Mouse (Mus musculus) large intestine, adult 2 months (tissue): Measurements from ENCODE around the gene Gm21188. TPM values are rescaled to one million over a fixed set of nuclear protein-coding genes. Genes with fewer than 3 reads are reported as not detected.
"Not testable (repeated sequence)": the region's sequence is repeated elsewhere in the genome, so short reads cannot be mapped to it uniquely, and the experiment has no call there.

Experiments
- DNase-seq: peaks from one replicate; pipeline ENCODE4 v3.0.0-alpha.2; 2012; ENCODE audit warnings: low read depth, low spot score
- WGBS: fragments of 180-500 bp; shearing (Covaris S2); methylation state at CpG from one replicate; pipeline ENCODE4 v1.1.7; 2018; 5-methylcytosine and 5-hydroxymethylcytosine counted together
- polyA plus RNA-seq: library from polyadenylated mRNA; depleted of rRNA; stranded (reverse); fragments of >200 nt; gene quantifications from 2 replicates; pipeline ENCODE4 v1.2.3, GENCODE M21; 2012; rRNA removed

The Gm21188 gene
- polyA plus RNA-seq, result 0.21 and 0.27 TPM in 2 replicates

DNA sequence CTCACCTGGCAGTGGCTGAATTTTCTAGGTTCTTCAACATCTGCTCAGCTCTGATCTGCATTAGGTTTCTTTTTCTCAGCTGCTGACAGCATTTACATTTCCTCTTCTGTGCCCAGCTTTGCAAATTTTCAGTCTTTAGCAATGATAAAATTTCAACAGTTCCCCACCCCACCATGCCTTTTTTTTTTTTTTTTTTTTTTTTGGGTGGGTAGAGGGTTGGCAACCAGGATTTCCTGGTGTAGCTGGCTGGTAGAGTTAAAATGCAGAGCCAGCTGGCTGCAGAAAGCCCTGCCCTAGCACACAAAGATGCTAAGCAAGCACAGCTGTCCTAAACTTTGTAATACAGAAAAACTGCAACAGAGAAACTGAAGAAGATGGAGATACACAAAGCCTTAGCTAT, at the start of gene Gm21188:
TSS of gene Gm21188 (minus strand) at position 110 of the 400 bp plus-strand sequence.
- not testable (repeated sequence) for DNase-seq

DNA sequence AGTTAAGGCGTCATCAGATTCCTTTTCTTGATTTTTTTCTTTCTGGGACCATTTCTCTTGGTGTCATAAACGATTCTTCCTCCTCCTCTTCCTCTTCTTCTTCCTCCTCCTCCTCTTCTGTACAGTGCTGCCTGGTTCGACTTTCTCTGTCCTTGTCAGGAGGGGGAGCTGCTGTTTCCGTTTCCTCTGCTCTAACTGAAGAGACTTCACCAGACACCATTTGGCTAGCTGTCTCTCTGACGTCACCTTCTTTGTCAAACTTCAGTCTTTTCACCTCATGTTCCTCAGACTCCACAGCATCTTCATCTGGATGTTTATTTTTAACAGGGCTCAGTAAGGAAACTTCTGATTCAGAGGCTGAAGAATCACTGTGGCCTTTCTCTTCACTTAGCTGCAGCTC, 47.3 kb upstream of the Gm21188 start:
- WGBS, result no CpG with 5 or more reads among the region's 5 CpGs
- not testable (repeated sequence) for DNase-seq

DNA sequence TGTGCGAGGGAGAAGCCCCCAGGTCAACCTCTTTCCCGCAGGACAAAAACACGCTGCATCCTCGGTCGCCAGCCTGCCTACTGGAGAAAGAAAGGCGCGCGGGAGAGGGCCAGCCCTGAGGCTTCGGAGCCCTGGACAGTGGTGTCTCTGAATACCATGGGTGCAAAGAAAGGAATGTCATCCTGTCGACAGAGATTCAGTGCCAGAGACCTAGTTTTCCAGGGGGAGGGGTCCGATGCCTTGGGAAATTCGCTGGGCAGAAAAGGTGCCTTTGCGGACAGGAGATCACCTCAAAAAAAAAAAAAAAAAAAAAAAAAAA, 44.9 kb upstream of the Gm21188 start:
- 6% methylated on average over 7 of the region's 13 CpGs for WGBS
- not testable (repeated sequence) for DNase-seq

DNA sequence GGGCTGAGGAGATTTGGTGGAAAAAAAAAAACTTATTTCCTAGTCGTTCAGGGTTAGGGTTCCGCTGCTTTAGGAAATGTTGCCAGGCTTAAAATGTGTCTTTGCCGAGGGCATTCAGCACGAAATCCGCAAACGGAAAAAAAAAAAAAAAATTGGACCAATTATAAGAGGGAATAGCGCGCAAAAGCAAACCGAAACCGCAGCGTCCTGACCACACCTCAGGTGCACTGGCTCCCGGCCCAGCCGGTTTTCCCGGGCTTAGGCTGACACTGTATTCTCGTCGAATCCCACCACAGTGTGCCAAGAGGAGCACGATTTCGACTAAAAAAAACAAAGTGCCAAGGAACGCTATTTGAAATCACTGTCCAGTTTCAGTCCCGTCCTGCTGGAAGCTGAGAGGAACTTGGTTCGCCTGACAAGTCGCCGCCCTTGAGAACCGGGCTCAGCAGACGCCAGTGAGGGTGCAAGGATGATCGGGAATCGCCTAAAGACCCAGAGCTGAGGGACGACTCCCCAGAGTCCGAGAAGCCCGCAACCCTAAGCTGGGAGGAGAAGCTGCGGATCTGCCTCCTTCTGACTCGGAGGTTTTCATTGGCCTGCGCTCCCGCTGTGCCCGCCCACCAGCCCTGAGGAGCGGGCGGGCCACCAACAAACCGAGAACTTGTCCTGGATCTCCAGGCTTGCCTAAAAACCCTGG, 44.4 kb upstream of the Gm21188 start:
- not testable (repeated sequence) for DNase-seq
- under 1% methylated on average over 26 of the region's 38 CpGs for WGBS

DNA sequence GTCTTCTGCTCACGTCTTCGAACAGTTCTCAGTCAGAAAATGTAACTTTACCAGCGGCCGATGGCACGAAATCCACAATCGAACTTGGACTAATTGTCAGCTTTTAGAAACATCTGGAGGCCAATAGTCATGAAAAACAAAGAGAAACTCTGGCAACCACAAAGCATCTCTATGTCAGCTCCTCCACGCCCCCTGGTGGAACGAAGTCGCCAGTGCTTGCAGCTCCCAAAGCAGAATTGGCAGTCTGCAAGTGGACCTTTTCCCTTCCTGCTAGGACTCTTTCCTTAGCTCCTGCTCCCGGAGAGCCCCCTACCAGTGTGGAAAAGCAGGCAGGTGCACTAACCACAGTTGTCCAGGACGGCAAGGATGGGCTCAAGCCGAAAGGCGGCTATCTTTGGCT, 41.0 kb upstream of the Gm21188 start:
- no CpG with 5 or more reads among the region's 13 CpGs for WGBS
- DNase-seq, result not testable (repeated sequence)

DNA sequence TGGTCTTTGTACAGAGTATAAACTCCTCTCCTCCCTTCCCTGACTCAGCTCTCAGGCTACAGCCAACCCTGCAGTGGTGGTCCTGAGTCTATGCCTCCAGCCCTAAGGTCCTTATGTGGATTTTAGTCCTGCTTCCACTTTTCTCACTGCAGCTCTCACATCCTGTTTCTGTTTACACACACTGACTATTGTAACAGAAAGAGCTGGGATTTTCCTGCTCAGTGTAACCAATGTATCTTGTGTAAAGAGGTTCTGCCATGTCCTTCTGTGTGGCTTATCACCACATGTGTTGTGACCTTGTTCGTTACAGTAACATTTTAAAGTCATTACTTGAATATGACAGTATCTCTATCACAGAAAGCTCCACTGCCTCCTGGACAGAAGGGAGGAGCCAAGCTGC, 27.6 kb upstream of the Gm21188 start:
- not testable (repeated sequence) for DNase-seq
- no CpG with 5 or more reads among the region's 1 CpGs for WGBS

DNA sequence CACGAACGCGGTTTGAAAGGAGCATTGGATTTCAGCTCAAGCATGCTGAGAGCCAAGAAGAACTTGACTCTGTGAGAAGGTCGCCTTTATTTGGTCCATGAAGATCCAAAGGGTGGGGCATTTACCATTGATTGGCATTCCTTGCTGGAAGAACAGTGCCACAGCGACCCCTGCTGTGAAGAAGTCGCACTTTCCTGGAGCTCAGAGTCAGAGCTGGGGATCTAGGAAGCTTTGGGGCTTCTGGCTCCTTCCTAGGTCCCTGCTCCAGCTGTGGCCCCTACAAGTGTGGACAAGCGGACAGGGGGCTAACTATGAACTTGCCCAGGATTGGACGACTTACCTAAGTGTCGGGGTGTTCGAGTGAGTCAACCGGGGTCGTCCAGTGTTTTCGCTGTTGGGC, 18.9 kb upstream of the Gm21188 start:
- DNase-seq, result not testable (repeated sequence)
- WGBS, result no CpG with 5 or more reads among the region's 13 CpGs

DNA sequence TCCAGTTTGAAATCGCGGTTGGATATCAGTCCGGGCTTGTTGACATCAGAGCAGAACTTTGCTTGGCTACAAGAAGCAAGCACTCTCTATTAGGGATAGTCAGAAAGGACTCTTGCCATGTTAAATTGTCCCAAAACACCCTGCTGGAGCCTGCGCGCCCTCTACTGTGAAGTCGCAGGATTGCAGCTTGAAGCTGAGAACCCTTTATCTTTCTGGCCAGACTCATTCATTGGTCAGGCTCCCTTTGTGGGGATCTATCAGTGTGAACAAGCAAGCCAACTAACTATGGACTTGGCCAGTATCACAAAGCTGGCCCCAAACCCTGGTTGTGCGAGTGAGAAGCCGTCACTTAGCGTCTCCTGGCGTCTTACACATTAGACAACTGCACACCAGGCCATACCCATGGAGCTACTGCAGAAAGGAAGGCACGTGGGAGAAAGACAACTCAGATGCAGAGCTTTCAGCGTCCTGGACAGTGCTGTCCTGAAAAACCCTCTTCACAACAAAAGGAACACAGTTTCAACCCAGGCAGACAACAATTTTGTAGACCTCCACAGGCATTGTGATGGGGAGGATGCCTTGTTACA, 18.1 kb upstream of the Gm21188 start:
- WGBS, result no CpG with 5 or more reads among the region's 12 CpGs
- DNase-seq, result not testable (repeated sequence)

DNA sequence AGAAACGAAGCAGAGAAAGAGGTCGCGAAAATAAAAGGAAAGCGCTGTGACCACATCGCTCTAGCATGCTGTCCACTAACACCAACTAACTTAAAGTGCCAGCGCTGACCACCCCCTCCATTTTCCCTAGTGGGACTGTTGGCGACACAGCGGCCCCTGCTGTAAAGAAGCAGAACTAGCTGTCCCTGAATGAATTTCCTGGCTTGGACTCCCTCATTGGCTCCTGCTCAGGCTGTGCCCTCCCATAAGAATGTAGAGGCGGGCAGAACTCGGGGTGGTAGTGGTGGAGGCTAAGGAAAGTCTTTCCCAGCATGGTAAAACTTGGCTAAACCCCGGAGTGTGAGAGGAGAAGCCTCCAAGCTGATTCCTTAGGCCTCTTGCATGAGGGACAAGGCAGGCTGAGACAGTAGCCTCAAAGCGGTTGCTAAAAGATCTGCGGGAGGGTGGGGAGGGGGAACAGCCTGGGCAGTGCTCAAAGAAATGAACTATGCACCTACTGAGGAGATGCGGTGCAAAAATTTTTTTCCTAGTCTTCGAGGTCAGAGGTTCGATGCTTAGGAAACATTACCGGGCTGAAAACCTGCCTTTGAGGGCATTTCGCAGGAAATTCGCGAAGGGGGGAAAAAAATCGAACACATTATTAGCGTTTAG, 11.6 kb upstream of the Gm21188 start:
- DNase-seq, result not testable (repeated sequence)
- WGBS, result no CpG with 5 or more reads among the region's 22 CpGs

DNA sequence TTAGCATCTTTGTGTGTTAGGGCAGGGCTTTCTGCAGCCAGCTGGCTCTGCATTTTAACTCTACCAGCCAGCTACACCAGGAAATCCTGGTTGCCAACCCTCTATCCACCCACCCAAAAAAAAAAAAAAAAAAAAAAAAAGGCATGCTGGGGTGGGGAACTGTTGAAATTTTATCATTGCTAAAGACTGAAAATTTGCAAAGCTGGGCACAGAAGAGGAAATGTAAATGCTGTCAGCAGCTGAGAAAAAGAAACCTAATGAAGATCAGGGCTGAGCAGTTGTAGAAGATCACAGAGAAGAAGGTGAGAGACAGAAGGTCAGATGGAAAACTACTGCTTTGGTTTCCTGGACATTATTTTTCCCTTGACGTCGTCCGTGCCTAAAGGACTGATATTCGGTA, 10.9 kb upstream of the Gm21188 start:
- no CpG with 5 or more reads among the region's 4 CpGs for WGBS

DNA sequence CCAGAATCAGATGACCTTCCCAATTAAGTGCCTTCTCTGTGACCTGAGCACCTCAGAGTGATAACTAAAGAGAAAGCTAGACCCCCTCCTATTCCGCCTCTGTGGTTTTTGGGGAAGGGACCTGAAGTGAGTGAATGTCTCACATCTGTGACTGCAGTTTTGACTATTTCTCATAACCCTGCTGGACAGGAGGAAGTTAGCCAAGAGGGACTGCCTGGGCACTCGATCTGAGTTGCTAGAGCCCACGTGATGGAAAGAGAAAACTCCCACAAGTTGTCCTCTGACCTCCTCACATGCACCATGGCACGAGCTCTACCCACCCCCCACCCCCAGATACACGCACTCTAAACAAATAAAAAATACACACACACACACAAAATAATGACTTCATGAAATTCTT, 3.4 kb downstream of the Gm21188 start:
- no CpG with 5 or more reads among the region's 5 CpGs for WGBS
- not testable (repeated sequence) for DNase-seq

More for the DNA sequence above, 10.9 kb upstream of the Gm21188 start:
- DNase-seq, result not testable (repeated sequence)

DNA sequence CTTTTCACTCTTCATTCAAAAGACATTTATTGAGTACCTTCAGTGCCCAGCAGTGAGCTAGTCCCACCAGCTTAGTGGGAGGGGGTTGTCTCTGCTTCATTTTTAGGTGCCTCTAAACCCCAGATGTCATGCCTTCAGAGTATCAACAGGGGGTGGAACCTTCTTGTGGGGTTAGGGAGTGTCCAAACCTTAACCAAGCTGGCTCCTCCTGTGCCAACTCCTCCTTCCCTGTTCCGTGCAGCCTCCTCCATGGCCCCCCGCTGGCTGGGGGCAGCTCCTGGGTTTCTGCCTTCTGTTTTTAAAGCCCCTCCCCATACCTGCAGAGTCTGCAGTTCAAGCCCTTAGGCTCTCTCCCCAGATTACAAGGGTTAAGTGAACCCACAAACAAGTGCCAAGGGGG, 3.8 kb downstream of the Gm21188 start:
- WGBS, result no CpG with 5 or more reads among the region's 2 CpGs
- DNase-seq, result not testable (repeated sequence)

DNA sequence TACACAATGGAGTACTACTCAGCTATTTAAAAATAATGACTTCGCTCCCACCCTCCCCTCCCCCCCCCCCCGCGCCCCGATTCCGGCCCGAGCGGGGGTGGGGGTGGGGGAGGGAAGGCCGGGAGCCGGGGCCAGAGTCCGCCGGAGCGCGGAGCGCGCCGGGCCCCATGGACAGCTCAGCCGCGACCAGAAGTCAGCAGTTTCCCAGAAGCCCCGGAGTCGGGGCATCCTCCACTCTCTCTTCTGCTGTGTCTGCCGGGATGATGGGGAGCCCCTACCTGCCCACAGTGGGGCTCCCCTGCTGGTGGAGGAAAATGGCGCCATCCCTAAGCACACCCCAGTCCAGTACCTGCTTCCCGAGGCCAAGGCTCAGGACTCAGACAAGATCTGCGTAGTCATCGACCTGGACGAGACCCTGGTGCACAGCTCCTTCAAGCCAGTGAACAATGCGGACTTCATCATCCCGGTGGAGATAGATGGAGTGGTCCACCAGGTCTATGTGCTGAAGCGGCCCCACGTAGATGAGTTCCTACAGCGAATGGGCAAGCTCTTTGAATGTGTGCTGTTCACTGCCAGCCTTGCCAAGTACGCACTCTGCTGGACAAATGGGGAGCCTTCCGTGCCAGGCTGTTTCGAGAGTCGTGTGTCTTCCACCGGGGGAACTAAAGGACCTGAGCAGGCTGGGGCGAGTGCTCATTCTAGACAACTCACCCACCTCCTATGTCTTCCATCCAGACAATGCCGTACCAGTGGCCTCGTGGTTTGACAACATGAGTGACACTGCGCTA, 5.4 kb downstream of the Gm21188 start:
- DNase-seq, result not testable (repeated sequence)
- WGBS, result 6% methylated on average over 24 of the region's 40 CpGs

DNA sequence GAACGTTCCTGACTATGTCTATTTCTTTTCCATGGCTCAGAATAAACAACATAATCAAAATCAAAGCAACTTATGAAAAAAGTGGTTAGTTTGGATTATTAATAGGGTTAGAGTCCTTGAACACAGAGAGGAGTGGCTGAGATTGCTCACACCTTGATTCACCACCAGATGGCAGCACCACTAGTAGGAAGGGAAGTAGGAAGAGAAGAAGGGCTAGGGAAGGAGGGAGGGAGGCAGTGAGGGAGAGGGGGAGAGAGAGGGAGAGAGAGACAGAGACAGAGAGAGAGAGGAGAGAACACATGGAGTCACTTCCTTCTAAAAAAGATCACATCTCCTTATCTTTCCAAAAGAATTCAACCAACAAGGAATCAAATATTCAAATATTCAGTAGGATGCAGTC, 10.8 kb downstream of the Gm21188 start:
- no CpG with 5 or more reads among the region's 1 CpGs for WGBS
- not testable (repeated sequence) for DNase-seq

DNA sequence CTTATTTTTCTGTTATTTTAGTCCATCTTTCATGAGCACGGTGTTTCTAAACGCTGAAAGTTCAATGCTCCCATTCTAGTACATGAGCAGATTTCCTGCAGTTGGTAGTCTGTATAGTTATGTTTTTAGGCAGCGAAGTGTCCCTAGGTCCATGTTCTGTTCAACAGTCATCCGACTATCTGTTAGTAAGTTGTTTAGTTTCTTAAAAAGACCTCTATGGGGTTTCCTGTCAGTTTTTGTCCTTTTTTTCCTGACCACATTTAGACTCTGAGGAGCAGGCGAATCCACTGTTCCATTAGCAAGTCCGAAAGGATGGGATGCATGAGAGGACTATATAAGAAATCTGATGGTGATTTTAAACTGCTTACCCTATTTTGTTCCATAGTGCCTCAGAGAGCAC, 14.1 kb downstream of the Gm21188 start:
- DNase-seq, result not testable (repeated sequence)
- 10% methylated on average over 6 of the region's 6 CpGs for WGBS

DNA sequence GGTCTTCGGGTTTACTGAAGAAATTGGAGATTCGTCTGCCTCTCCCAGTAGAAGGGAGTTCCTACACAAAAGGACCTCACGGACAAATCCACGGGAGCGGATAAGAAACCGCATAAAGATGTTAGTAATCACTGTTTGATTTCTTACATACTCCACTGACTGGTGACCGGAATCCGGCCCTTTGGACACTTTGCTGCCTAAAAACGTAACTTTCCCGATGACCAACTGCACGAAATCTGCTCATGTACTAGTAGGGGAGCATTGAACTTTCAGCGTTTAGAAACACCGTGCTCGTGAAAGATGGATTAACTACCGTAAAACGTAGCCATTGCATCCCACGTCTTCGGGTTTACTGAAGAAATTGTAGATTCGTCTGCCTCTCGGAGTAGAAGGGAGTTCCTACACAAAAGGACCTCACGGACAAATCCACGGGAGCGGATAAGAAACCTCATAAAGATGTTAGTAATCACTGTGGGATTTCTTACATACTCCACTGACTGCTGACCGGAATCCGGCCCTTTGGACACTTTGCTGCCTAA, 15.3 kb downstream of the Gm21188 start:
- 4% methylated on average over 23 of the region's 25 CpGs for WGBS
- not testable (repeated sequence) for DNase-seq

DNA sequence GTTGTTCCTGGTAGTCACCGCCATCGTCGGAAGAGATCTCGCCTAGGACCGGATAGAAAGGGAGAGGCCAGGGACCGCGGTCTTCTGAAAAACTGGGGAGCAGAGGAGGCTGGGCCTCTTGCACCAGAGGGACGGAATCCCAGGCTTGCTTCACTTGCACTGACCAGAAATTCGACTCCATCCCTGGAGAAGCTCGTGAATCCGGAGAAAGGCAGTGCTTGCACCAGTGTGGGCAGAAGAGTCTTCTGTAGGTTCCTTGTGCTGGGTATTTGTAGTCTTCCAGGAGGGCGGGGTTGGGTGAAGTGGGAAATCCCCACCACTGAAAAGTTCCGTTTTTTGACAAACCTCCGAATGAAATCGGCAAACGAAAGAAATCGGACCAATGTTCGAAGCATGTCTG, 16.8 kb downstream of the Gm21188 start:
- DNase-seq, result not testable (repeated sequence)
- WGBS, result 3% methylated on average over 10 of the region's 18 CpGs

DNA sequence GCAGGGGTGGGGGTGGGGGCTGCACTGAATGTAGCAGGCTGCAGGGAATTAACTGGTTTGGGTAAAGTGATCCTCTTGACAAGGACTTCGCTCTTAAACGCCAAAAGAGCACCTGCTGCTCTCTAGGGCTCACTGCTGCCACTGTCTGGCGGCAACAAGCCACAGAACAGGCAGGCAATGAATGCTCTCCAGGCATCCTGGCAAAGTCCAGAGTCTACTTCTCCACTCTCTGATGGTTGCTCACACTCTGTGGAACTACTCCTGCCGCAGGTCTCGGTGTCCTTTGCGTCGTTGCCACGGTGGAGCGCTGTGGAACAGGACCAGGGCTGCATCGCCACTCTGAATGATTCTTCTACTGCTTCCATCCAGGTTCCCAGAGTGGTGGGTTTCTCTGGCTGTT, 17.4 kb downstream of the Gm21188 start:
- not testable (repeated sequence) for DNase-seq
- WGBS, result 5% methylated on average over 3 of the region's 10 CpGs

DNA sequence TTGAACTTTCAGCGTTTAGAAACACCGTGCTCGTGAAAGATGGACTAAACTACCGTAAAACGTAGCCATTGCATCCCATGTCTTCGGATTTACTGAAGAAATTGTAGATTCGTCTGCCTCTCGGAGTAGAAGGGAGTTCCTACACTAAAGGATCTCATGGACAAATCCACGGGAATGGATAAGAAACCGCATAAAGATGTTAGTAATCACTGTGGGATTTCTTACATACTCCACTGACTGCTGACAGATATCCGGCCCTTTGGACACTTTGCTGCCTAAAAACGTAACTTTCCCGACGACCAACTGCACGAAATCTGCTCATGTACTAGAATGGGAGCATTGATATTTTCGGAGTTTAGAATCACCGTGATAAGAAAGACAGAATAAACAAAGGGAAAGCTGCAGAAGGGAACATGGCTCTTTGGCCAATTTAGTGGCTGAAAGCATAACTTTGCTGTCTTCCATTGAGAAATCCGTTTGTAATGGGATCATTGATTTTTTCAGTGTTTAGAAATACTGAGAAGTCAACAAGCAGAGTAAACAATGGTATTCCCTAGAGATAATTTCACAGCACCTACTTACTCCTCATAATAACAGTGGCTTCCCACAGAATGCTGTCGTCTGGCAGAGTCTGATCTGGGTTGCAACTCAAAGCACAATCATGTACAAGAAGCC, 18.3 kb downstream of the Gm21188 start:
- WGBS, result 5% methylated on average over 19 of the region's 19 CpGs
- not testable (repeated sequence) for DNase-seq
